Mouse (Mus musculus): ENCODE data around the gene Cdca4.

Cdca4 gene

DNA sequence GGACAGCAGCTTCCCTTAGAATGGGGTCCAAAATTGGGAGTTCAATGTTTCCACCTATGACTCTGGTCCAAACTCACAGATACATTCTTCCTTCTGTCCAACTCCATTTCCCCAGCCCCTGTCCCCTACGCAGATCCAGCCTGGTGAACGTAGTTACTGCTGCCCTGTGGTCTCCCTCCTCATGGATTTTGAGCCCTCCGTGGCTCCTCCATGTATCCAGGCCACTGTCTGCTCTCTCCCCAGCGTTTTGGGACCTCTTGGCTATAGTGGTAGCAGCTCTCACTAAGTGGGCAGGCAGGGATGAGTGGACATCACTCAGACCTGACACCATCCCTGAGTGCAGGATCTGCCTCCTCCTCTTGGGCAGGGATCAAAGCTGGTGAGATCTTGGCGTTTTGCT is 30.5 kb downstream of the Cdca4 start:
- peak in 1 of 2 experiments; percentile 19 for DNase-seq

- peak; percentile 36 to 75 for DNase-seq
Measured at GRCm38 (mm10) chr12:112798332-112798681, 30.9 kb downstream of the Cdca4 start.

- peak in 1 of 2 experiments; percentile 35 for DNase-seq
Measured at GRCm38 (mm10) chr12:112797672-112798331, 31.4 kb downstream of the Cdca4 start.

DNA sequence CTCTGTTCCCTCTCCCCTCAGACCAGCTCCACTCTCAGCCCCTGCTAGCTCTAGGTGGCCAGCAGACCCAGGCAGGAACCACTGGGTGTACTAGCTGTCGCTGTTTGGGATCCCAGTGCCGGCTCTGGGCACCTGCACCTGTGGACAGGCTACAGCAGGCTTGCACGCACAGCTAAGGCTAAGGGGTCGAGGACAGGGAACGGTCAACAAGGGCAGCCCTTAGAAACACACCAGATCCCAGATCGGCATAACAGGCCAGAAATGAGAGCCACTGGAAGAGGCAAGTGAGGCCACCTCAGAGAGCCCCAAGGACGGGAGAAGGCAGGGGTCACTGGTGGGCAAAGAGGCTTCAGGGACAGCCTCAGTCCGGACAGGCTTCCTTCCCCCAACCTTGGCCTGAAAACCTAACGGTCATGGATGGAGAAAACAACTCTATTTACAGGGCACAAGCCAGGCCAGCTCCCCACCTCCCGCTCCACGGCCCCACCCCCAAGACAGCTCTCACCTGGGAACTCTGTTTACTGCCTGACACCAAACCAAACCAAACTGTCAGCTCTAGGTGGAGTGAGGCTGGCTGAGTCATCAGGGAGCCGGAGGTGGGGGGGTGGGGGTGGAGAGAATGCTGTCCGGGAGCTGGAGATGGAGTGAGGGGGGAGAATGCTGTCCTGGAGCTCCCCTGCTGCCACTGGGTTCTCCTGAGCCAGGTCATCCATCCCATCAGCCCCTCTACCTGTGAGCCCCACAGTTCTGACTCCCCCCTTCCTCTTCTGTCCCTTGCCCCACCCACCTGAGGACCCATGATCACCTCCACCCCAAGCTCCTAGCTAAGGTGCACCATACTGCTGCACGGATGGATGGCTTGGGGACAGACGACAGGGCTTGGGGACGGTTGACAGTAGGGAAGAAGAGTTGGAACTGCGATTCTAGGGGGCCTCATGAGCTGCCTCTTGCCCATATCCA is 32.4 kb downstream of the Cdca4 start:
- DNase-seq, result no peak

GRCm38 (mm10) chr12:112795466-112796104 is 33.6 kb downstream of the Cdca4 start:
- no peak for DNase-seq

- DNase-seq, result no peak
Measured at GRCm38 (mm10) chr12:112794998-112795397, 34.2 kb downstream of the Cdca4 start.

DNA sequence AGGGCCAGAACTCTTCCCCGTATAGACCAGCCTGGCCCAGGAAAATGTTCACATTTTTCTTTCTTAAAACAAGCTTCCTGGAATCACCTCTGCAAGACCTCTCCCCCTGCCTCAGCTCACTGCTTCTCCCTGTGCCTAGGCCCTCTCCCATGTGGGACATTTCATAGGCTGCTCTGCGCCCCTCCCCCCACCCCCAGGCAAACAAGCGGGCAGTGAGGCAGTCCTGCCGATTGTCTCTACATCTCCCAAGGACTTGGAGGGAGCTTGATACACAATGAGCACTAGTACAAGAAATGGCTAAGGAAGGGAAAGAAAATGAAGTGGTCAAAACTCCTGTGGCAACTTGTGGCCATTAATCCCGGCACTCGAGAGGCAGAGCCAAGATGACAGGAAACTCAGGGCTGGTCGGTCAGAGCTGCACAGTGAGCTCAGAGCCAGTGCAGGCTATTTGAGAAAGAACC is 34.8 kb downstream of the Cdca4 start:
- DNase-seq, result no peak

- DNase-seq, result no peak
Measured at GRCm38 (mm10) chr12:112793601-112794355, 35.4 kb downstream of the Cdca4 start.

DNA sequence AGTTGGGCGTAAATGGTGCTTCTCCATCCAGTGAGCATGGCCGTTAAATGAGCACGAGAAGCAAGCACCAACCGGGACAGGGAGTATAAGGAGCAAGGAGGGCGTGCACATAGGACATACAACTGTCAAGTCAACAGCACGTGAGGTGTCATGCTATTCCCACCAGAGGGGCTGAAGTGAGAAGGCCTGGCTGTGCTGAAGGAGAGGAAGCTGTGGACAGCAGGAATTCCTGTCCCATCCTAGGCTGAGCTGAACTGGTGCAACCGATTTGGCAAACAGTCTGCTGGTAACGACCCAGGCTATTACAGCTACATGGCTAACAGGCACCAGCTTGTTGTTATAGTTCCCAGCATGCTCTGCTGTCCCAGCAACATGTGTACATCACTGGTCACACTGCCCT is 38.2 kb downstream of the Cdca4 start:
- no peak for DNase-seq

- DNase-seq, result peak in 1 of 2 experiments; percentile 19
Measured at GRCm38 (mm10) chr12:112774481-112774880, 54.7 kb downstream of the Cdca4 start.

DNA sequence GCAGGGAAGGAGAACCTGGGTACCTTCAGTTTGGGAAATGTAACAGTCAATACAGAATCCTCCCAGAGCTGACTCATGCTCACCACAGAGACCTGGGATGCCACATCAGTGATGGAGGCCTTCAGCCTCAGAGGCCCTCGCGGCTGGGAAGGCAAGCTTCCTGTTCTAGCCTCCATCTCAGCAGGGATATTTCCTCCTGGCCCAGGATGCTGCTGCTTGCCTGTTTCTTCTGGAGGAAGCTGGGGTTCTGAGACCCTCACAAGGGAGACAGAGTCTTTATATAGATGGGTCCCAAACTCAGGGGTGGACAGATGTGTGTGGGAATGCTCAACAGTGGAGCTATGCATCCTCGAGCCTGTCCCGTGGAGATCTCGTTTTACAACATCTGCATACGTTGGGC is 55.2 kb downstream of the Cdca4 start:
- DNase-seq, result peak in 1 of 2 experiments; percentile 17

- no peak for DNase-seq
Measured at GRCm38 (mm10) chr12:112773366-112773765, 55.9 kb downstream of the Cdca4 start.

DNA sequence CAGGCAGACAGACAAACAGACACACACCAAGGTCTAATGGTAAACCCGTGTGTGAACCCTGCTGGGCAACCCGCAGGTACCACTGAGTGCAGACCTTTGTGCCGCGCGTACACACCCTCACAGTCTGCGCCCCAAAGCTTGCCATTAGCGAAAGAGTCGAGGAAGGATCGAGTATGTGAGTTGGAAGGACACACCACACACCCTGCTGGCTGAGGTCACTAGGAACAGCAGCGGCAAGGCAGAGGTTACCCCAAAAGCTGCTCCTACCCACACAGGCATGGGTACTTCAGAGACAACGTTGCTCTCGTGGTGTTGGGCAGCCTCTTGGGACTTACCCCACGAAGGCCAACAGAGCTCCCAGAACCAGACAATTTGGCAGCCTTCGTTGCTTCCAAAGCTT is 56.9 kb downstream of the Cdca4 start:
- DNase-seq, result no peak

GRCm38 (mm10) chr12:112770396-112770795 is 58.8 kb downstream of the Cdca4 start:
- DNase-seq, result no peak
